Mouse (Mus musculus) B cell, adult 2 months (primary cell): ENCODE data around the gene Cts6.
"Not testable (repeated sequence)": the region's sequence is repeated elsewhere in the genome, so short reads cannot be mapped to it uniquely, and the experiment has no call there.

ENCODE experiments used
- DNase-seq, 2 experiments: peaks; one replicate each; pipeline ENCODE4 v3.0.0; 2022

Gene Cts6

GRCm38 (mm10) chr13:61203310-61203709 lies at the start of gene Cts6:
Gene Cts6 (minus strand): TSS chr13:61203410.
- DNase-seq, result no peak

- peak; percentile 1 to 11 for DNase-seq
These were observed 38.1 kb upstream of the Cts6 start for GRCm38 (mm10) chr13:61241076-61241947.

DNA sequence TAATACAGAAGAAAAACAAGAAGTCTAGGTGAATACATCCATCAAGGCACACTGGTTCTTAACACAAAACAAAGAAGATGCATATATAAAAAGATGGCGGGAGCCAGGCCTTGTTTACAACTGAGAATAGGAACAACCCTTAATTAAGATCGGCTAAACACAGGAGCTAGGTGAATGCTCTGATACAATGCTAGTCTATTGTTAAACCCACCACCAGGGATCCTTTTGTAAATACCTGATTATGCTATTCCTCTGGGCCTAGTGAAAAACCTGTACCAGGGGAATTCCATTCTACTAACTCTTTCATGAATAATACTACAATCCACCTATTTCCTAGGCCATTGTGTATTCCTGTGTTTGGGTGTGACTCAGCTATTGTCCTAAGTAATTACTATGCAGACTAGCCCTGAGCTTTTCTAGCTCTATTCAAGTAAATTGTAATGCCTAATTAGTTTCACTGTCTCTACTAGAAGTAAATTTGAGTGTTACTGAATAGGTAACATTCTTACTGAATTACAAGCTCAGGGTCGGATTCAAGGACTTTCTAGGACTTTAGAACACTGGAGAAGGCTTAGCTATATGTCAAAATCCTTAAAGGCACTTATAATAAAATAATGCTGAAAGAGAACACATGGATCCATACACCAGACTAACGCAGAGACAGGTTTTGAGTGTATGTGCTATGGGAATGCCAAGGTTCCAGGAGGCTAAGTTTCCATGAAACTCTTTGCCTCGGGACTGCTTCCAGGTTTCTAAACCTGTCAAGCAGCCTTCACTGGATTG lies 17.9 kb downstream of the Cts6 start:
- DNase-seq, result not testable (repeated sequence)

DNA sequence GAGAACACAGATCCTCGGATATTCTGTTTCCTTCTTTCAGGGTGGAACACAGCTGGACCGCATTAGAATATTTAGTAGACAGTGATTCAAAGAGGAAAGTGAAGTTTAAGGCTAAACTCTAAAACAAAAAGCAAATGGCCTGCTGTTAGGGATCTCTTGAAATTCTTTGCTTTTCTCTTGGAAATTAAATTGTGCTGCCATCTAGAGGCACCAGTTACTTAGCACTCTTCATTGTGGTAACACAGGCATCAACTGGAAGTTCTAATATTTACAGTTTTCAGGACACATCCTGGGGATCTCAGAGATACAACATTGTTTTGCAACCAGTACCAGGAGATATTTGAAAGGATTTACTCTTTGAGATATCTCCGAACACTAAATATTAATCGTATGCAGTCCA lies 38.6 kb downstream of the Cts6 start:
- no peak for DNase-seq

GRCm38 (mm10) chr13:61164156-61164555 lies 39.1 kb downstream of the Cts6 start, which contains the start of gene Ctsr:
Gene Ctsr (minus strand): TSS chr13:61164256.
- DNase-seq, result no peak
